Mouse (Mus musculus) thymus, postnatal 4 days (tissue): ENCODE measurements around the gene Tmem175.
A peak's percentile ranks its signal among the peaks of the same experiment; 100 is the strongest.

Experiments
- DNase-seq: peaks from one replicate; pipeline ENCODE4 v3.0.0; 2021

Tmem175 gene

GRCm38 (mm10) chr5:108678296-108678854 lies 48.8 kb downstream of the Tmem175 start:
- DNase-seq: no peak

DNA sequence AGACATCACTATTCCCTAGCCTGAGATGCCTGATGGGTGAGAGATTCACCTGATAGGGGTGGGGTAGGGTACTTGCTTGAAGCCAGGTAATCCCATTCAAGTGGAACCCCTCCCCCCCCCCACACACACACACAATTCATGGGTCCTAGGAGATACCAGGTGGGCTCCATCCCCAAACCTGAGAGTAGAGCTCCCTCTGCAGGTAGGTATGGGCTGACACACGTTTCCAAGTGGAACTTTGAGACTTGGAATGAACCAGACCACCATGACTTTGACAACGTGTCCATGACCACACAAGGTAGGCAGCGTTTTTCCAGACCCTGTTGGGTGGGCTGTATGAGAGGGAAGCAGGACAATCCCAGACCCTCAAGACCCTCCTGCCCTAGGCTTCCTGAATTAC lies 50.3 kb downstream of the Tmem175 start:
- DNase-seq: no peak

GRCm38 (mm10) chr5:108680871-108681270 lies 51.3 kb downstream of the Tmem175 start:
- no peak for DNase-seq

DNA sequence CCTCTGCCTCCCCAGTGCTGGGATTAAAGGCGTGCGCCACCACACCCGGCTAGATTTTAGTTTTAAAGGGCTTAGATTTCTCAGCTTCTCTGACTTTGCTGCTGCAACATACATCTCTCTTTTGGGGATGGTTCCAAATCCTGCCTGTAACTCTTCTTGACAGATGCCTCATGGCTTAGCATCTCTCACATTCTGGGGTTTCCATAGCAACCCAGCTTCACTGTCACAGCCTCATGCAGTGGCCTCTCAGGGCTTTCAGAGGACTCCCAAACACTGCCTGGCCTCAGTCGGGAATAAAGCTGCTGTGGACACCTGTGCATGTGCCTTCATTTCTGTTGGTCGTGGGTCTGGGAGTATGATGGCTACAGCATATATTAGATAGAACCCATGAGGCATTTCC lies 59.5 kb downstream of the Tmem175 start:
- DNase-seq: no peak

GRCm38 (mm10) chr5:108691152-108691551 lies 61.6 kb downstream of the Tmem175 start:
- no peak for DNase-seq

DNA sequence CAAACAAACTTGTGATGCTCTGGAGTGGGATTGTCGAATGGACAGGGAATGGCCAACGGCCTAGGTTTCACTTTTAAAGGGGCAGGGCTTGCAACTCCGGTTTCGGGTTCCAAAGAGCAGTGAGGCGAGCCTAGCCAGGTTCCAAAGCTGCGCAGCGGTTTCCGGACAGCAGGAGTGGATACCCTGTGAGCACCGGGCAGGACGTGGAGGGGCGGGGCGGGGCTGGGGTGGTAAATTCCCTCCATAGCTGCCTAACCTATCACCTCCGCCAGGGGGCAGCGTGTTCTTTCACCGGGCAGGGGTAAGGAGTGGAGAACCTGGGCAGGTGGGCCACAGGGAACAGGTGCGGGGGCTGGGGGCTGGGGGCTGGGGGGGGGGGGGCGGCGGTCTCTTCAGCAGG lies 62.7 kb downstream of the Tmem175 start, which contains the start of gene Fgfrl1:
Gene Fgfrl1 (plus strand): TSS at position 112 of the 400 bp plus-strand sequence.
- peak; percentile 84 for DNase-seq

- DNase-seq: peak; percentile 92
These were observed 64.3 kb downstream of the Tmem175 start for GRCm38 (mm10) chr5:108693872-108694288.

DNA sequence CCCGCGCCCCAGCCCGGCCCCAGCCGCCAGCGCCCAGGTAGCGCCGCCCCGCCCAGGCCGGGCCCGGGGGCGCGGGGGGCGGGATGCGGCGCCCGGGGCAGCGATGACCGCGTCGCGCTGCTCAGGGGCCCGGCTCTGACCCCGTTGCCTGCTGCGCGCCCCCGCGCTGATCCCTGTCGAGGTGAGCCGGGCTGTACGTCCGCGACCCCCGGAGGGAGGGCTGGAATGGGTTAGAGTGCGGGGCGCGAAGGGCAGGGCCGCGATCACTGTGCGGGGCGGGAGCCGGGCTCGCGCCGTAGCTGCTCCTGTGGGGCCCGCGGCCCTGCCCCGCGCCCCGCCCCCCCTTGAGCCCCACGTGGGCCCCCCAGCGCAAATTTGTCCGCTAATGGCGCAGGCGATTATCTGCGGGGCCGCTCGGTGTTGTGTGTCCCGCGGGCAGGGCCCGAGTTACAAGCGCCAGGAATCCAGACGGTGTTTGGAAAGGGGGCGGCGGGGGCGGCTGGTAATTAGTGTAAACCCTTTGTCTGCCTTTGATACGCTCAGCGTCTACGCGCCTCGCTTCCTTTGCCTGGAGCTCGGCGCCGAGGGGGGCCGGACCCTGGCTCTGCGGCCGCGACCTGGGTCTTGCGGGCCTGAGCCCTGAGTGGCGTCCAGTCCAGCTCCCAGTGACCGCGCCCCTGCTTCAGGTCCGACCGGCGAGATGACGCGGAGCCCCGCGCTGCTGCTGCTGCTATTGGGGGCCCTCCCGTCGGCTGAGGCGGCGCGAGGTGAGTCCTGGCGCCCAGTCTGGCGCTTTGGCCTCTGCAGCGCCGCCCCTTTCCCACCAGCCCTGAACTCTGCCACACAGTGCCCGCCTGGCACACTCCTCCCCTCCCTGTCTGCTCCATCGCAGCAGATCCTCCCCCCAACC lies 65.0 kb downstream of the Tmem175 start:
- DNase-seq: peak; percentile 60

DNA sequence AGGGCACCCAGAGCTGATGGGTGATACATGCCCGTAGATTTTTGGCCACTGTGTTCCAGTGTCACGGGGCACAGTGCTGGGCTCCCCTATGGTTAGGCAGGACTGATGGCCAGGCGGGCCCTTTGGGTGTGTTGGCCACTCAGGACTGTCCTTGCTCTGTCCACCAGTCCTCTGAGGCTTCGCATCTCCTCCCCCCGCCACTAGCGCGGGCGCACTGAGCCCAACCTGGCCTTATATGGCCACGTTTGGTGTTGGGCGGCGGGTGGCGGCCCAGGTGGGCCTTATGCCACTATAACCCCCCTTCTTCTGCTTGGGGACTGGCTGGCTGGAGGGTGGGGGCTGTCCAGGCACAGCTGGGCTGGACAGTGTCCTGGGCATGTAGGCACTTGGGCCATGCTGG lies 66.3 kb downstream of the Tmem175 start:
- no peak for DNase-seq

DNA sequence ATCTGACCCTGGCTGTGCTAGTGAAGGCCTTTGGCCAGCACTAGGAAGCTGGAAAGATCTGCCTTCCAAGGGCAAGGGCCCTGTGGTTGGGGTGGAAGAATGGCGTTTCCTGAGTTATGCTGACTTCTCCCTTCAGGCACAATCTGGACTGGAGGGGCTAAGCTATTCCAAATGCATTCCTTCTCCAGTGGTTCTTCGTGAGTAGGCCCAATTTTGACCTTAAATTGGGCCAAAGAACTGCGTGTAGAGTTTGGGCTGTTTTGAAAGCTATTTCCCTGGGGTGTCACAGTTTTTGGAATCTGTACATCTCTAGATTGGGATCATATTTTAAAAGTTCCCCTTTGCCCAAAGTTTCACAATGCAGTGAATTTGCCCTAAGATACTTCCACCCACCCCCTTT lies 67.0 kb downstream of the Tmem175 start:
- DNase-seq: no peak

DNA sequence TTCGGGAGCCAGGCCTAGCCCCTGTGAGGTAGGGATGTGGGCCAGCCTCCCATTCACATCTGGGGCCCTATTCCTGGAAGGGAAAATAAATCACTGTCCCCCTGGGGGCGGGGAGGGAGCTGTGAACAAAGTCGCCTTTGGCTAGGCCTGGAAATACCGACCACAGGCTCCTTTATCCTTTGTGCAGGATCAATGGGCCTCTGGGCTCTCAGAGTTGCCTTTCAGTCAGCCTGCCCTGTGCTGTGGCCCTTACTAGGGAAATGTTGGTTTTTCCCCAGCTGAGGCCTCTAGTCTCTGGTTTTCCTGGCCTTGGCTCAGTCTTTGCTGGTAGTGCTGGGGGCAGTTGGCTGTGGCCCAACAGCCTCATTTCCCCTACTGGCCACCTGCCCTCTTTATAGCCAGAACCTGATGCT lies 67.8 kb downstream of the Tmem175 start:
- DNase-seq: no peak
